Mouse (Mus musculus): ENCODE results near the gene Ovol3. TPM values are rescaled to one million over a fixed set of nuclear protein-coding genes. Genes with fewer than 3 reads are reported as not detected.

The Ovol3 gene
- polyA plus RNA-seq, 1 experiment from 2014 or later: not detected

DNA sequence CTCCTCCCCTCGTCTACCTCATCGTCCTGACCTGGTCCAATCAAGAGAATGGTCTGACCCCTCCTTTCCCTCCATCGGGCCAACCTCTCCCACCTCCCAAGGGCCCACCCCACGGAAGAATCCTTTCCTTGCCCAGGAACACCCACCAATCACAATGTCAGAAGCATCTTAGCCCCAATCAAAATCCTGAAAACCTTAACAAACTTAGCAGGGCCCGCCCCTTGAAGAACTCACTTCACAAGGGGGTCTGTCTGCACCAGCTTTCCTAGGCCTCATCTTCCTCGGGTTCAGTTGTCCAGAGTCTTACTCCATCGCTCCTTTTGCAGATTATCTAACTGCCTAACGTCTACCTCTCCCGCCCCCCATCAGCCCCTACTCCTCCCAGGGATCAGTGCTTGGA, 42.5 kb downstream of the Ovol3 start:
- Histone ChIP-seq H3K4me1 (replicated peaks; ENCODE audit: control insufficient read depth, insufficient read depth, low read length) (peaks cover 17% of the 10 kb centered on the region), H3K27ac (ENCODE audit: low read length) (no peak overlapping the region), H3K36me3 (ENCODE audit: control insufficient read depth, insufficient read depth, low read length) (peaks cover 24% of the 10 kb centered on the region), H3K4me2 (ENCODE audit: low read depth, low read length) (peak overlapping the region; percentile 66), H3K9ac (ENCODE audit: low read length) (peak overlapping the region; percentile 84), H3K27me3 (ENCODE audit: control insufficient read depth, insufficient read depth, low read depth, low read length) (no peaks in the 10 kb centered on the region), H3K9me3 (ENCODE audit: control insufficient read depth, low read length) (no peaks in the 10 kb centered on the region), H3K4me3 (ENCODE audit: low read length) (peak overlapping the region; percentile 78)
- no peak for ATAC-seq (ENCODE audit: low read depth)
- WGBS: 28% methylated on average over 9 of the region's 9 CpGs

DNA sequence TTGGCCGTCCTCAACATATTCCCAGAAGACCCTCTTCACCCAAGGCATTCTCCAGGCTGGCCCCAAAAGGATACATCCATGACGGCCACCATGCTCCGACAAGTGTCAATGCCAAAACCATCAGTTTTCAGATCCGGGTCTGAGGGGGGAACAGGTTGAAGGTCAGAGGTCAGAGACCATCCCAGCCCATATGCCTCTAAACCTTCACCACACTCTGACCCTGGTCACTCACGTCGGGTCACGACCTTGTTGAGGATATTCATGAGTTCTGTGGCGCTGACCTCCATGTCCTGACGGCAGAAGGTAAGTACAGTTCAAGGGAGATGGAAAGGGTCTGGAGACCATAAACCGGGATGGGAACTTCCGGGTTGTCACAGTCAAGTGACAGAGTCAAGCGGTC, 43.4 kb downstream of the Ovol3 start:
- H3K9me3 ChIP-seq (ENCODE audit: control insufficient read depth, low read length): no peaks in the 10 kb centered on the region
- H3K9ac ChIP-seq (ENCODE audit: low read length): no peak overlapping the region
- no peak overlapping the region for H3K4me3 ChIP-seq (ENCODE audit: low read length)
- peaks cover 15% of the 10 kb centered on the region for H3K4me1 ChIP-seq (replicated peaks; ENCODE audit: control insufficient read depth, insufficient read depth, low read length)
- no peak overlapping the region for H3K4me2 ChIP-seq (ENCODE audit: low read depth, low read length)
- H3K36me3 ChIP-seq (ENCODE audit: control insufficient read depth, insufficient read depth, low read length): peaks cover 33% of the 10 kb centered on the region
- ATAC-seq (ENCODE audit: low read depth): no peak
- WGBS: 84% methylated on average over 12 of the region's 12 CpGs
- H3K27me3 ChIP-seq (ENCODE audit: control insufficient read depth, insufficient read depth, low read depth, low read length): no peaks in the 10 kb centered on the region
- H3K27ac ChIP-seq (ENCODE audit: low read length): no peak overlapping the region

DNA sequence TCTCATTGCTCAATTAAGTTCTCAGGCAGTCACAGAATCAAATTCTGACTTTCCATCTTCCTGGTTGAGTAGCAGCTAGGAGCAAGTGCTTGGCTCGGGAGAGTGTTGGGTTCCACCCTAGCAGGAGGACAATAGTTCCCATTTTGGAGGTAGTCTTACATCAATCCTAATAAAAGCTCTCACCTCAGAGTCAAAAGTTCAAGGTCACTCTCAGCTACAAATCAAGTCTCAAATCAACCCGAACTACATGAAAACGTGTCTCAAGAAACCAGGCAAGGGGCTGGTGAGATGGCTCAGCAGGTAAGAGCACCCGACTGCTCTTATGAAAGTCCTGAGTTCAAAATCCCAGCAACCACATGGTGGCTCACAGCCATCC, 46.4 kb downstream of the Ovol3 start:
- Histone ChIP-seq H3K4me3 (ENCODE audit: low read length) (no peak overlapping the region), H3K4me1 (replicated peaks; ENCODE audit: control insufficient read depth, insufficient read depth, low read length) (peaks cover 15% of the 10 kb centered on the region), H3K4me2 (ENCODE audit: low read depth, low read length) (no peak overlapping the region), H3K27ac (ENCODE audit: low read length) (no peak overlapping the region), H3K9ac (ENCODE audit: low read length) (no peak overlapping the region), H3K27me3 (ENCODE audit: control insufficient read depth, insufficient read depth, low read depth, low read length) (no peaks in the 10 kb centered on the region), H3K36me3 (ENCODE audit: control insufficient read depth, insufficient read depth, low read length) (peaks cover 40% of the 10 kb centered on the region), H3K9me3 (ENCODE audit: control insufficient read depth, low read length) (no peaks in the 10 kb centered on the region)
- no peak for ATAC-seq (ENCODE audit: low read depth)
- WGBS: 79% methylated on average over 4 of the region's 4 CpGs

DNA sequence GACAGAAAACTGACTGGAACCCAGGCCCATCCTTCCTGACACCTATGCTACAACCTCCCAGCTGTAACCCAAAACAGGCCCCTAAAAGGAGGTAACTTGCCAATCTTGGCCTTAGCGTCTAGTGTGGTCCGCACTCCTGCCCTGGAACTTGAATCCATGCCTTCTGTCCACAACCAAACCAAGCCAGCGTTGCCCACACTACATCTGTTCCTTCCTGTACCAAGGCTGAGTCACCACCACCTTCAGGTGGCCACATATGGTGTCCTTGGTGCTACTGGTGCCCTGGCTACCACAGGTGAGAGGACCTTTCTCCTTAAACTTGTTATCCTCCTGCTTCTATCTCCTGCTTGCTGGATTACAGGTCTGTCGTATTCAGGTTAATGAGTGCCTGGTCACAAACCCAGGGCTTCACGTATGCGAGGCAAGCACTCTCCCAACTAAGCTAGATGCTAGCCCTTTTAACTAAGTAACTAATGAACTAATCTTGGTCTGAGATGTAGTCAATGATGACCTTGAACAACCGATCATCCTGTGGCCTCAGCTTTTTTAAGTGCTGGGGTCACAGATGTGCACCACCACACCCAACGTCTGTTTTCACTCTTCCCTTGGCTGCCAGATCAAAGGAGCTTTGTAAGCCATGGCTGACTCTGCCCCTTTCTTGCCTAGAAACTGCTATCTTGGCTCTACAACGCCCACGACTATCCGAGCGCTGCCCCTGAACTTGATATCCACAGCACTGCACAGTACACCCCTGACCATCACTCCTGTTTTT, 47.0 kb downstream of the Ovol3 start:
- Histone ChIP-seq H3K4me1 (replicated peaks; ENCODE audit: control insufficient read depth, insufficient read depth, low read length) (peaks cover 14% of the 10 kb centered on the region), H3K4me3 (ENCODE audit: low read length) (no peak overlapping the region), H3K27me3 (ENCODE audit: control insufficient read depth, insufficient read depth, low read depth, low read length) (no peaks in the 10 kb centered on the region), H3K36me3 (ENCODE audit: control insufficient read depth, insufficient read depth, low read length) (peaks cover 40% of the 10 kb centered on the region), H3K9me3 (ENCODE audit: control insufficient read depth, low read length) (no peaks in the 10 kb centered on the region), H3K27ac (ENCODE audit: low read length) (no peak overlapping the region), H3K4me2 (ENCODE audit: low read depth, low read length) (no peak overlapping the region), H3K9ac (ENCODE audit: low read length) (no peak overlapping the region)
- 82% methylated on average over 12 of the region's 12 CpGs for WGBS
- ATAC-seq (ENCODE audit: low read depth): no peak

DNA sequence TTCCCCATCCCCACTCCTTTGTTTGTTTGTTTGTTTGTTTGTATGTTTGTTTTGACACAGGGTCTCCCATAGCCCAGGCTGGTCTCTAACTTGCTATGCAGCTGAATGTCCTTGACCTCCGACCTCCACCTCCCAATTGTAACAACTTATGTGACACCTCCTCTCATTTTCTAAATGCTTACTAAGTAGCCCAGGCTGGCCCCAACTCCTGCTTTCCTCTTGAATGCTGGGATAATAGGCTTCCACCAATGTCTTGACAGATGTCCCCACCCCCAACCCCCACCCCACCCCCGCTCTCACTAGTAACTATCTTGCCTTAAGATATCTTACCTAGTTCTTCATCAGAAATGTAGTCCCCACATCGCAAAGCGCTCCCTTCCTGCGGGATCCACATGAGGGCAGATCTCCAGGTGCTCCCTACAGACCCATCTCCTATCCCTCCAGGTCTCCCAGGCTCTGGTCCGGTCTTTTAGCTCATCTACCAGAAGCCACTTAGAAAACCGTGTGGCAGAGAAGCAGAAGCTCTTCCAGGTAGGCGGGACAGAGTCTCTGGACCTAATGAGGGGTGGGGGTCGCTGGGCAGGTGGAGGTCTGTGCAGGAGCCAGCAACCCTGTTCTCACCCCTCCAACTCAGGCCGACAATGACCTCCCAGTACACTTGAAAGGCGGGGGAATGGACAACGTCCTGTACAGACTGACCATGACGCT, 50.7 kb downstream of the Ovol3 start:
- Histone ChIP-seq H3K27ac (ENCODE audit: low read length) (no peak overlapping the region), H3K4me2 (ENCODE audit: low read depth, low read length) (peak overlapping the region; percentile 64; the same call in 1 of the 2 replicates), H3K4me3 (ENCODE audit: low read length) (no peak overlapping the region), H3K9ac (ENCODE audit: low read length) (no peak overlapping the region), H3K4me1 (replicated peaks; ENCODE audit: control insufficient read depth, insufficient read depth, low read length) (peaks cover 6% of the 10 kb centered on the region), H3K36me3 (ENCODE audit: control insufficient read depth, insufficient read depth, low read length) (peaks cover 24% of the 10 kb centered on the region), H3K27me3 (ENCODE audit: control insufficient read depth, insufficient read depth, low read depth, low read length) (no peaks in the 10 kb centered on the region), H3K9me3 (ENCODE audit: control insufficient read depth, low read length) (no peaks in the 10 kb centered on the region)
- 70% methylated on average over 13 of the region's 13 CpGs for WGBS
- ATAC-seq (ENCODE audit: low read depth): no peak

DNA sequence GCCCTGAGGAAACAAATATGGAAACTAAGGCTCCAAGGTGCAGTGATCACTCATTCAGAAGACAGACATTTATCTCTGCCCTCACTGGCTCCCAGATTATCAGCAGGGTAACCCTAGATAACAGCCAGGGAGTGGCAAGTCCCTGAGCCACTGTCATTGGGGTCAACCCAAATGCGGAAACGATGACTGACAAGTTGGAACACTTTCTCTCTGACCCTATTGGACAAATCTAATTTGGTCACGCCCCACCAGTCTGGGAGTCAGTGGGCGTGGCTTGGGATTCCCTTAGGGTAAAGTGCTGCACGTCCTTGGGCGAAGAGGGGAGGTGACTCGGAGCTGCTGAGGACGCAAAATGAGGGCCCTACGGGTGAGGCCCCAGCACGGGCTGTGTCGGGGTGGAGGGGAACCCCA, 51.6 kb downstream of the Ovol3 start, which contains the start of gene Cox7a1:
Cox7a1 (plus strand) TSS at position 266 of the 411 bp plus-strand sequence.
- Histone ChIP-seq H3K36me3 (ENCODE audit: control insufficient read depth, insufficient read depth, low read length) (peaks cover 21% of the 10 kb centered on the region), H3K27ac (ENCODE audit: low read length) (no peak within 1 kb of the TSS), H3K27me3 (ENCODE audit: control insufficient read depth, insufficient read depth, low read depth, low read length) (no peaks in the 10 kb centered on the region), H3K4me2 (ENCODE audit: low read depth, low read length) (peak within 1 kb of the TSS; percentile 64), H3K9ac (ENCODE audit: low read length) (peak within 1 kb of the TSS; percentile 39), H3K9me3 (ENCODE audit: control insufficient read depth, low read length) (no peaks in the 10 kb centered on the region), H3K4me3 (ENCODE audit: low read length) (peak within 1 kb of the TSS; percentile 40), H3K4me1 (replicated peaks; ENCODE audit: control insufficient read depth, insufficient read depth, low read length) (peaks cover 6% of the 10 kb centered on the region)
- ATAC-seq (ENCODE audit: low read depth): peak; percentile 79
- WGBS: 1% methylated on average over 11 of the region's 11 CpGs

Other genes starting within 250 kb of the Ovol3 start
- gene Zfp14, start 184.3 kb downstream of the Ovol3 start, polyA plus RNA-seq (2015; fragmentation: Nextera tagmentation; extraction: Ambion mirVana): 3.7 and 4.3 TPM in 2 replicates
- gene Zfp82, start 162.8 kb downstream of the Ovol3 start, polyA plus RNA-seq (2015; fragmentation: Nextera tagmentation; extraction: Ambion mirVana): 4.7 and 5.0 TPM in 2 replicates
- 1.2 and 1.5 TPM in 2 replicates for gene Gm26920, start 145.3 kb downstream of the Ovol3 start, polyA plus RNA-seq (2015; fragmentation: Nextera tagmentation; extraction: Ambion mirVana)
- 6.9 and 7.6 TPM in 2 replicates for gene Zfp566, start 145.2 kb downstream of the Ovol3 start, polyA plus RNA-seq (2015; fragmentation: Nextera tagmentation; extraction: Ambion mirVana)
- gene Zfp260, start 140.9 kb downstream of the Ovol3 start, polyA plus RNA-seq (2015; fragmentation: Nextera tagmentation; extraction: Ambion mirVana): 115 and 117 TPM in 2 replicates
- gene Zfp382, start 113.8 kb downstream of the Ovol3 start, polyA plus RNA-seq (2015; fragmentation: Nextera tagmentation; extraction: Ambion mirVana): 11.6 and 14.3 TPM in 2 replicates
- 13.7 and 14.8 TPM in 2 replicates for gene Zfp146, start 66.0 kb downstream of the Ovol3 start, polyA plus RNA-seq (2015; fragmentation: Nextera tagmentation; extraction: Ambion mirVana)
- 17.1 and 20.2 TPM in 2 replicates for gene Cox7a1, start 51.6 kb downstream of the Ovol3 start, polyA plus RNA-seq (2015; fragmentation: Nextera tagmentation; extraction: Ambion mirVana)
- gene Capns1, start 36.9 kb downstream of the Ovol3 start, polyA plus RNA-seq (2015; fragmentation: Nextera tagmentation; extraction: Ambion mirVana): 91.2 and 99.5 TPM in 2 replicates
- gene Polr2i, start 3.8 kb downstream of the Ovol3 start, polyA plus RNA-seq (2015; fragmentation: Nextera tagmentation; extraction: Ambion mirVana): 146 and 152 TPM in 2 replicates
- 156 and 161 TPM in 2 replicates for gene Tbcb, start 3.5 kb downstream of the Ovol3 start, polyA plus RNA-seq (2015; fragmentation: Nextera tagmentation; extraction: Ambion mirVana)
- gene Thap8, start 44.4 kb upstream of the Ovol3 start, polyA plus RNA-seq (2015; fragmentation: Nextera tagmentation; extraction: Ambion mirVana): 0.48 and 0.83 TPM in 2 replicates
- gene Wdr62, start 44.7 kb upstream of the Ovol3 start, polyA plus RNA-seq (2015; fragmentation: Nextera tagmentation; extraction: Ambion mirVana): 11.8 and 12.2 TPM in 2 replicates
- 15.9 and 20.7 TPM in 2 replicates for gene Clip3, start 56.0 kb upstream of the Ovol3 start, polyA plus RNA-seq (2015; fragmentation: Nextera tagmentation; extraction: Ambion mirVana)
- 82.1 and 84.4 TPM in 2 replicates for gene Alkbh6, start 73.0 kb upstream of the Ovol3 start, polyA plus RNA-seq (2015; fragmentation: Nextera tagmentation; extraction: Ambion mirVana)
- 32.5 and 33.6 TPM in 2 replicates for gene Syne4, start 79.1 kb upstream of the Ovol3 start, polyA plus RNA-seq (2015; fragmentation: Nextera tagmentation; extraction: Ambion mirVana)
- gene E130208F15Rik, start 86.0 kb upstream of the Ovol3 start, polyA plus RNA-seq (2015; fragmentation: Nextera tagmentation; extraction: Ambion mirVana): 0.38 TPM in 1 of 2 replicates, not detected in the other
- 14.5 and 15.8 TPM in 2 replicates for gene Sdhaf1, start 88.2 kb upstream of the Ovol3 start, polyA plus RNA-seq (2015; fragmentation: Nextera tagmentation; extraction: Ambion mirVana)
- gene Lrfn3, start 127.0 kb upstream of the Ovol3 start, polyA plus RNA-seq (2015; fragmentation: Nextera tagmentation; extraction: Ambion mirVana): 3.5 and 3.9 TPM in 2 replicates
- 53.5 and 63.9 TPM in 2 replicates for gene Tyrobp, start 178.0 kb upstream of the Ovol3 start, polyA plus RNA-seq (2015; fragmentation: Nextera tagmentation; extraction: Ambion mirVana)
- gene Hcst, start 184.1 kb upstream of the Ovol3 start, polyA plus RNA-seq (2015; fragmentation: Nextera tagmentation; extraction: Ambion mirVana): 2.0 and 2.6 TPM in 2 replicates
- gene Nfkbid, start 186.0 kb upstream of the Ovol3 start, polyA plus RNA-seq (2015; fragmentation: Nextera tagmentation; extraction: Ambion mirVana): 1.9 and 2.0 TPM in 2 replicates
- gene Aplp1, start 209.8 kb upstream of the Ovol3 start, polyA plus RNA-seq (2015; fragmentation: Nextera tagmentation; extraction: Ambion mirVana): 20.4 and 22.3 TPM in 2 replicates
- not detected in 2 replicates for gene Kirrel2, start 222.0 kb upstream of the Ovol3 start, polyA plus RNA-seq (2015; fragmentation: Nextera tagmentation; extraction: Ambion mirVana)
- gene Nphs1, start 222.6 kb upstream of the Ovol3 start, polyA plus RNA-seq (2015; fragmentation: Nextera tagmentation; extraction: Ambion mirVana): not detected in 2 replicates